Mouse (Mus musculus) liver, adult 2 months (tissue): ENCODE results near the gene Atp5g2.

ENCODE experiments used
- CTCF ChIP-seq: fragments of 200-500 bp; IDR thresholded peaks from 2 replicates; pipeline ENCODE4 v1.5.1; 2011; ENCODE audit warnings: low read depth, low read length, control low read depth
- POLR2A ChIP-seq: fragments of 200-500 bp; IDR thresholded peaks from 2 replicates; pipeline ENCODE4 v1.6.1; 2011; ENCODE audit warnings: low read length, control low read depth; ENCODE audit not compliant: insufficient read depth; ENCODE audit errors: extremely low read depth

GRCm38 (mm10) chr15:102635817-102636216, 36.3 kb downstream of the Atp5g2 start:
- TF ChIP-seq CTCF: no peak
- no peak for TF ChIP-seq POLR2A
